ENCODE assay signal across 8 mouse cellular contexts in the genomic region with DNA sequence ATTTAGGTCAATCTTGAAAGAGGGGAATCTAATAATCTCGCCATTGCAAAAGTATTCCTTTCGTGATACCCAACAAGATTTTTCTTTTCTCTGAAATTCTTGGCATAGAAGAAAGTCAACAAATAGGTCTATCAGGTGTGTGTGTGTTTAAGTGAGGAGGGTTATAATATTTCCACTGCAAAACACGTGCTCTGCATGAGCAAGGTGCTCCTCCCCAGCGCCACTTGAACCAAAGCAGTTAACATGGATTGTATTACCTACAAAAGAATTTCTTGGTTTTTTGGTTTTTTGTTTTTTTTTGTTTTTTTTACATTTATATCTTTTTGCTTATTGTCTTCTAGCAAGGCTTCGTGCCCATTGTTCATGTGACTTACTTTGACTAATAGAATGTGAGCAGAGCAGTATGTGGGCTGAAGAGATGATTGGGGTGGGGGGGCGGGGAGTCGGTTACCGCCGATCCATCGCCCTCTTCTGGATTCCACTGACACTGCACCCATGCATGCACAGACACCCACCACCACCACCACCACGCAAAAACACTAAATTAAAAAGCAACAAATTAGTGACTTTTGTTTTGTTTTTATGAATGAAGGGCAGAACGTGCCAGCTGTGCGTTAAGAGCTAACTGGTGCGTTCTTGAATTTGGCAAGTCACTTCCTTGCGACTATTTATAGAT. TPM values are rescaled to one million over a fixed set of nuclear protein-coding genes. Genes with fewer than 3 reads are reported as not detected.
DNase-seq lines count a peak whose midpoint lies in the region; TF ChIP-seq lines count a peak whose summit lies in the region.

No protein-coding gene starts in this region.

- no peaks in the 10 kb centered on the region for H3K4me1 ChIP-seq in embryonic fibroblast, embryonic 13.5 days (ENCODE audit: control insufficient read depth, insufficient read depth, low read length)

- peak; percentile 48 for DNase-seq in Muller cell, postnatal 12 days (ENCODE audit: inconsistent ontology term)
- DNase-seq in brain, adult 2 months (ENCODE audit: low read depth, low spot score): peak; percentile 87
- peak; percentile 80 for DNase-seq in heart, postnatal 4 days
- DNase-seq in layer of hippocampus, postnatal 10 days (ENCODE audit: low spot score in 2 of 2): peak; percentile 75 to 82
- DNase-seq in lung, postnatal 25 days (ENCODE audit: low spot score): peak; percentile 63
- peak; percentile 75 to 85 for DNase-seq in right cerebral cortex, postnatal 10 days (ENCODE audit: low spot score in 2 of 2)
- DNase-seq in c-Kit-positive CD71-positive TER-119-positive erythroid progenitor cells, embryonic 14.5 days (ENCODE audit: low spot score): no peak

- peak overlapping the region; percentile 93 for H3K27ac ChIP-seq in embryonic fibroblast, embryonic 13.5 days (ENCODE audit: insufficient read depth, low read length)

- TF ChIP-seq POLR2A in embryonic fibroblast, embryonic 13.5 days (IDR thresholded peaks at IDR 0.05; ENCODE audit: low read depth, low read length): no peak

- H3K4me3 ChIP-seq in embryonic fibroblast, embryonic 13.5 days (ENCODE audit: insufficient read depth, low read length): peak overlapping the region; percentile 73

- TF ChIP-seq CTCF in embryonic fibroblast, embryonic 13.5 days (IDR thresholded peaks at IDR 0.05; ENCODE audit: borderline replicate concordance, insufficient read depth, low read length): peak; percentile 35; the same call in 1 of the 2 replicates

RNA-seq across cellular contexts. Expression of a gene that starts 0.7 kb away (rescaled TPM):
- polyA plus RNA-seq in embryonic fibroblast, embryonic 13.5 days (2011; ENCODE audit: insufficient read length, low read depth, missing spikeins): 36.5 and 58.5 TPM in 2 replicates
- total RNA-seq in heart, postnatal 4 days (2021): 10 to 100 TPM; 47.5 to 49.6 TPM
- 10 to 100 TPM; 19.1 to 21.8 TPM for total RNA-seq in layer of hippocampus, postnatal 10 days (2021)

RNA-seq across cellular contexts. Expression of a gene that starts 51.1 kb away (rescaled TPM):
- 24.1 and 24.2 TPM in 2 replicates for polyA plus RNA-seq in embryonic fibroblast, embryonic 13.5 days (2011; ENCODE audit: insufficient read length, low read depth, missing spikeins)
- 10 to 100 TPM; 27.9 to 28.3 TPM for total RNA-seq in heart, postnatal 4 days (2021)
- total RNA-seq in layer of hippocampus, postnatal 10 days (2021): 10 to 100 TPM; 42.0 to 43.9 TPM
